ENCODE assay signal across 15 mouse cellular contexts in the genomic region with DNA sequence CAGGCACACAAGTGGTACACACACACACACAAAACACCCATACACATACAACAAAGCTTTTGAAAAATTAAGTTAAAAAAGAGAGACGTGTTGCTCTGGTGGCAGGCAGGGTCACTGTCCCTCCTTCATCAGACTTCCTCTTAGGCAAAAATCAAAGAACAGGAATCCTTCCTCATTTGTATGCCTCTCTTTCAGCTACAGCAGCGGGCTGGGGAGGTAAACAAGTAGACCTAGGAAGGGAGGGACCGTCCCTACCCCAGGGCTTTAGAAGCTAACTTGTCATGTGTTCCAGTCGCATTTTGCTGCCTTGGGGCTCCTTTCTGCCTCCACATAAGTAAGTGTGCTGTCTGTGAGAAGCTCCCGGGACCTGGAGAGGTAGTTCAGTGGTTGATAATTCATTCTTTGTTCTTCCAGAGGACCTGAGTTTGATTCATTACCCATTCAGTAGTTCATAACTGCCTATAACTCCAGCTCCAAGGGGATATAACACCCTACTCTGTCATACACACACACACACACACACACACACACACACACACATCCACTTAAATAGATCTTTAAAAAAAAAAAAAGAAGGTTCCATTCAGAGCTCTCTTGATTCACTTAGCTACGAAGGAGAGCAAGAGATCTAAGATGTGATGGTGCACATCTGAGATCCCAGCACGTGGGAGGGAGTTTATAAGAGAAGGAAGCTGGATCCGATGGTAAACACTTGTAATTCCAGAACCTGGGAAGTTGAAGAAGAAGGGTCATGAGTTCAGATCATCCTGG. TPM values are rescaled to one million over a fixed set of nuclear protein-coding genes. Genes with fewer than 3 reads are reported as not detected.
DNase-seq lines count a peak whose midpoint lies in the region; ATAC-seq and TF ChIP-seq lines count a peak whose summit lies in the region.
"Had no signal": no experiment of that assay in that cellular context is flagged by ENCODE, and none has a peak within 500 bp of the region (broad histone marks: within the 10 kb centered on the region; RNA-seq: fewer than 3 reads in every experiment).

No protein-coding gene starts in this region.

- peaks cover 16% of the 10 kb centered on the region for H3K4me1 ChIP-seq in heart, embryonic 15.5 days (replicated peaks)
- H3K4me1 ChIP-seq in bone marrow macrophage, adult 2 months (ENCODE audit: control insufficient read depth, insufficient read depth, low read length), result peaks cover 27% of the 10 kb centered on the region
- H3K4me1 ChIP-seq in neural tube, embryonic 15.5 days, result no peaks in the 10 kb centered on the region

- no peak overlapping the region for H3K9ac ChIP-seq in heart, embryonic 15.5 days
- H3K9ac ChIP-seq in neural tube, embryonic 15.5 days (replicated peaks), result no peak overlapping the region
- H3K9ac ChIP-seq: forebrain, postnatal 0 days; limb, embryonic 15.5 days; midbrain, embryonic 13.5 days had no signal

- no peaks in the 10 kb centered on the region for H3K9me3 ChIP-seq in heart, embryonic 15.5 days (replicated peaks)
- no peaks in the 10 kb centered on the region for H3K9me3 ChIP-seq in neural tube, embryonic 15.5 days (replicated peaks)
- H3K9me3 ChIP-seq: limb, embryonic 15.5 days; midbrain, embryonic 13.5 days had no signal

- no peak overlapping the region for H3K4me2 ChIP-seq in heart, embryonic 15.5 days
- no peak overlapping the region for H3K4me2 ChIP-seq in neural tube, embryonic 15.5 days
- H3K4me2 ChIP-seq: limb, embryonic 15.5 days; midbrain, embryonic 13.5 days had no signal

- DNase-seq in heart, adult 11 months, result no peak
- DNase-seq in CD4-positive helper T cell, adult 2 months (ENCODE audit: low read depth, low spot score), result peak; percentile 79
- DNase-seq in retina, postnatal 1 day, result no peak
- DNase-seq in thymus, postnatal 4 days, result no peak
- DNase-seq: cerebellum, postnatal 14 days; forebrain, postnatal 0 days; lung, postnatal 14 days had no signal

- no peak for TF ChIP-seq POLR2A in bone marrow macrophage, adult 2 months (IDR thresholded peaks at IDR 0.05; ENCODE audit: borderline replicate concordance, low read depth, low read length)

- 64% methylated on average over 8 of the region's 8 CpGs for WGBS in heart, embryonic 15.5 days
- WGBS in neural tube, embryonic 15.5 days, result 68% methylated on average over 8 of the region's 8 CpGs

- H3K27ac ChIP-seq in heart, embryonic 15.5 days, result 0 out of 2 replicates have a peak overlapping the region, but pooled peaks have one; percentile 20
- H3K27ac ChIP-seq in bone marrow macrophage, adult 2 months (ENCODE audit: insufficient read depth, low read depth, low read length), result peak overlapping the region; percentile 80
- H3K27ac ChIP-seq in neural tube, embryonic 15.5 days (replicated peaks), result no peak overlapping the region
- H3K27ac ChIP-seq: kidney, postnatal 0 days; limb, embryonic 15.5 days; midbrain, embryonic 13.5 days had no signal

- H3K36me3 ChIP-seq in heart, embryonic 15.5 days, result no peaks in the 10 kb centered on the region
- no peaks in the 10 kb centered on the region for H3K36me3 ChIP-seq in neural tube, embryonic 15.5 days
- H3K36me3 ChIP-seq: limb, embryonic 15.5 days; midbrain, embryonic 13.5 days had no signal

- TF ChIP-seq CTCF in bone marrow macrophage, adult 2 months (IDR thresholded peaks at IDR 0.05; ENCODE audit: low read depth, low read length), result no peak

- no peak overlapping the region for H3K4me3 ChIP-seq in heart, embryonic 15.5 days
- H3K4me3 ChIP-seq in bone marrow macrophage, adult 2 months (ENCODE audit: insufficient read depth, low read length), result no peak overlapping the region
- no peak overlapping the region for H3K4me3 ChIP-seq in neural tube, embryonic 15.5 days (replicated peaks)
- H3K4me3 ChIP-seq: limb, embryonic 15.5 days; midbrain, embryonic 13.5 days had no signal

- H3K27me3 ChIP-seq in heart, embryonic 15.5 days, result no peaks in the 10 kb centered on the region
- H3K27me3 ChIP-seq in neural tube, embryonic 15.5 days (replicated peaks), result no peaks in the 10 kb centered on the region
- H3K27me3 ChIP-seq: midbrain, embryonic 13.5 days had no signal

- no peak for ATAC-seq in heart, embryonic 15.5 days (replicated peaks; ENCODE audit: insufficient number of reproducible peaks, insufficient read depth, low FRiP score, low read depth)
- peak; percentile 91 for ATAC-seq in megakaryocyte, adult 5-6 weeks (ENCODE audit: poor library complexity, severe bottlenecking)
- no peak for ATAC-seq in neural tube, embryonic 15.5 days (ENCODE audit: low FRiP score)
- ATAC-seq: forebrain, postnatal 0 days; intestine, embryonic 16.5 days; midbrain, embryonic 13.5 days had no signal

RNA-seq across cellular contexts. Expression of gene Nyap1, which starts 23.2 kb away (rescaled TPM):
- polyA plus RNA-seq in heart, embryonic 15.5 days (2015; fragmentation: Nextera tagmentation; extraction: Ambion mirVana), result 1.2 and 1.6 TPM in 2 replicates
- polyA plus RNA-seq in bone marrow macrophage, adult 2 months (2012; ENCODE audit: insufficient read depth, insufficient read length, missing spikeins), result 1.5 and 1.9 TPM in 2 replicates
- 0.21 and 0.27 TPM in 2 replicates for total RNA-seq in megakaryocyte, adult 5-6 weeks (2015)
- 0.84 and 1.1 TPM in 2 replicates for total RNA-seq in megakaryocyte, adult 5-6 weeks (2017)
- polyA plus RNA-seq in neural tube, embryonic 15.5 days (2015; fragmentation: Nextera tagmentation; extraction: Ambion mirVana), result 32.7 and 41.3 TPM in 2 replicates

RNA-seq across cellular contexts. Expression of gene Tsc22d4, which starts 27.3 kb away (rescaled TPM):
- polyA plus RNA-seq in heart, embryonic 15.5 days (2015; fragmentation: Nextera tagmentation; extraction: Ambion mirVana), result 130 and 164 TPM in 2 replicates
- 179 and 198 TPM in 2 replicates for polyA plus RNA-seq in bone marrow macrophage, adult 2 months (2012; ENCODE audit: insufficient read depth, insufficient read length, missing spikeins)
- total RNA-seq in megakaryocyte, adult 5-6 weeks (2015), result 55.9 and 74.7 TPM in 2 replicates
- total RNA-seq in megakaryocyte, adult 5-6 weeks (2017), result 112 and 113 TPM in 2 replicates
- polyA plus RNA-seq in neural tube, embryonic 15.5 days (2015; fragmentation: Nextera tagmentation; extraction: Ambion mirVana), result 110 and 134 TPM in 2 replicates

RNA-seq across cellular contexts. Expression of gene Agfg2, which starts 33.7 kb away (rescaled TPM):
- polyA plus RNA-seq in heart, embryonic 15.5 days (2015; fragmentation: Nextera tagmentation; extraction: Ambion mirVana), result 19.3 and 21.7 TPM in 2 replicates
- polyA plus RNA-seq in bone marrow macrophage, adult 2 months (2012; ENCODE audit: insufficient read depth, insufficient read length, missing spikeins), result 18.1 and 22.5 TPM in 2 replicates
- total RNA-seq in megakaryocyte, adult 5-6 weeks (2015), result 19.3 and 19.9 TPM in 2 replicates
- total RNA-seq in megakaryocyte, adult 5-6 weeks (2017), result 16.6 and 18.3 TPM in 2 replicates
- polyA plus RNA-seq in neural tube, embryonic 15.5 days (2015; fragmentation: Nextera tagmentation; extraction: Ambion mirVana), result 20.5 and 21.6 TPM in 2 replicates

Comparison
In these comparisons a context has a peak if more than half of its experiments do, and no peak if none do; other contexts are left out.
1. RNA of gene Nyap1, which starts 23.2 kb away (polyA plus RNA-seq): 32.7 to 41.3 TPM in neural tube, embryonic 15.5 days; 1.5 to 1.9 TPM in bone marrow macrophage, adult 2 months and 1.2 to 1.6 TPM in heart, embryonic 15.5 days; every median in the first group is over 10 times any median in the second.